Mouse (Mus musculus) midbrain, postnatal 0 days (tissue): Measurements from ENCODE around the gene Olfr1359. TPM values are rescaled to one million over a fixed set of nuclear protein-coding genes. Genes with fewer than 3 reads are reported as not detected.
A peak's percentile ranks its signal among the peaks of the same experiment; 100 is the strongest.
"Not testable (repeated sequence)": the region's sequence is repeated elsewhere in the genome, so short reads cannot be mapped to it uniquely, and the experiment has no call there.

Experiments
- ATAC-seq: fragments of 200-750 bp; cut with Nextera tagmentation; 2 replicates; pipeline ENCODE4 v1.8.0; 2017; ENCODE audit warnings: moderate number of reproducible peaks, mild to moderate bottlenecking, moderate TSS enrichment, moderate library complexity; ENCODE audit not compliant: low FRiP score
- DNase-seq: peaks from one replicate; pipeline ENCODE4 v3.0.0-alpha.2; 2015; ENCODE audit warnings: low spot score
- H3K27ac ChIP-seq: fragments of 300-500 bp; sonication (generic); 2 replicates; pipeline ENCODE4 v1.5.1; 2014; ENCODE audit warnings: low read depth, mild to moderate bottlenecking, low read length, mixed read lengths
- H3K27me3 ChIP-seq: fragments of 300-500 bp; sonication (generic); 2 replicates; pipeline ENCODE4 v1.6.1; 2014; ENCODE audit warnings: low read length, control low read depth, mixed read lengths; ENCODE audit not compliant: insufficient read depth
- H3K36me3 ChIP-seq: fragments of 300-500 bp; sonication (generic); 2 replicates; pipeline ENCODE4 v1.6.1; 2014; ENCODE audit warnings: low read length, control low read depth, mixed read lengths; ENCODE audit not compliant: insufficient read depth
- H3K4me1 ChIP-seq: fragments of 300-500 bp; sonication (generic); 2 replicates; pipeline ENCODE4 v1.6.1; 2014; ENCODE audit warnings: mild to moderate bottlenecking, control low read depth, antibody characterized with exemption, low read length, mixed read lengths; ENCODE audit not compliant: insufficient read depth
- H3K4me2 ChIP-seq: fragments of 300-500 bp; sonication (generic); 2 replicates; pipeline ENCODE4 v1.6.1; 2014; ENCODE audit warnings: low read depth, mild to moderate bottlenecking, low read length, mixed read lengths; ENCODE audit not compliant: poor library complexity, severe bottlenecking
- H3K4me3 ChIP-seq: fragments of 300-500 bp; sonication (generic); 2 replicates; pipeline ENCODE4 v1.5.1; 2014; ENCODE audit warnings: low read depth, mild to moderate bottlenecking, low read length, moderate library complexity
- H3K9ac ChIP-seq: fragments of 300-500 bp; sonication (generic); replicated peaks from 2 replicates; pipeline ENCODE4 v1.6.1; 2014; ENCODE audit warnings: mild to moderate bottlenecking, low read length, moderate library complexity, mixed read lengths; ENCODE audit not compliant: poor library complexity, severe bottlenecking
- H3K9me3 ChIP-seq: fragments of 300-500 bp; sonication (generic); 2 replicates; pipeline ENCODE4 v1.6.1; 2016; ENCODE audit warnings: low read length, control low read depth
- CTCF ChIP-seq: IDR thresholded peaks from 2 replicates; pipeline ENCODE4 v1.5.1; 2016; ENCODE audit warnings: antibody characterized with exemption, mild to moderate bottlenecking
- WGBS: fragments of 180-500 bp; shearing (Covaris S2); extraction: QIAGEN DNeasy Blood & Tissue Kit; methylation state at CpG from one replicate; pipeline ENCODE4 v1.1.7; 2014; 5-methylcytosine and 5-hydroxymethylcytosine counted together
- polyA plus RNA-seq: library from polyadenylated mRNA; unstranded; fragments of >200 nt; fragmentation: Nextera tagmentation; extraction: Ambion mirVana; gene quantifications from 2 replicates; pipeline ENCODE4 v1.2.1, GENCODE M21; 2015
- total RNA-seq: library from RNA; depleted of rRNA; stranded (reverse); fragments of >200 nt; gene quantifications from 2 replicates; pipeline ENCODE4 v1.2.3, GENCODE M21; 2014

The Olfr1359 gene
- total and polyA plus RNA-seq, 2 experiments from 2014 or later = not detected

GRCm38 (mm10) chr13:21711698-21712097, 13.8 kb downstream of the Olfr1359 start:
- Histone ChIP-seq H3K36me3 (no peaks in the 10 kb centered on the region), H3K4me3 (peak overlapping the region; percentile 72), H3K9me3 (no peaks in the 10 kb centered on the region), H3K9ac (no peak overlapping the region), H3K4me2 (peak overlapping the region; percentile 61), H3K27ac (no peak overlapping the region), H3K27me3 (no peaks in the 10 kb centered on the region), H3K4me1 (peaks cover under 1% of the 10 kb centered on the region; the same call in 1 of the 2 replicates)
- 24% methylated on average over 4 of the region's 4 CpGs for WGBS
- no peak for TF ChIP-seq CTCF
- ATAC-seq (no peak), DNase-seq (no peak)

DNA sequence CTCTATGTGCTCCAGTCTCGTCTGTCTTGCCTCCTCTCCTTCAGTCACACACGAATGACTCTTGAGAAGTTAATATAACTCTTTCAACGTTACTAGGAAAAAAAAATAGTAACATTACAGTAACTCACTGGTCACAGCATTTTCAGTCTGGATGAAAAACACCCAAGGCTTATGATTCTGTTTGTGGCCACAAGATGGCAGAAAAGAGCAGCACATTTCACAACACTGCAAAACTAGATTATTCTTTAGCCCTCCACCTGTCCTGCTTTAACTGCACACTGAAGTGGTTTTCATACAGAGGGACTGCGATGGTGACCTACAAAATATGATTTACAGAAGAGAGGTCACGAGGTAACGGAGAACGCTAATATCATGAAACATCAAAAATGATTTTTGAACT, 16.8 kb downstream of the Olfr1359 start:
- Histone ChIP-seq H3K9ac (no peak overlapping the region), H3K9me3 (no peaks in the 10 kb centered on the region), H3K27me3 (no peaks in the 10 kb centered on the region), H3K4me2 (peak overlapping the region; percentile 73), H3K4me3 (peak overlapping the region; percentile 38), H3K36me3 (no peaks in the 10 kb centered on the region), H3K27ac (no peak overlapping the region), H3K4me1 (peaks cover 2% of the 10 kb centered on the region)
- under 1% methylated on average over 7 of the region's 7 CpGs for WGBS
- peak; percentile 95 for TF ChIP-seq CTCF
- ATAC-seq = no peak
- peak; percentile 67 for DNase-seq

DNA sequence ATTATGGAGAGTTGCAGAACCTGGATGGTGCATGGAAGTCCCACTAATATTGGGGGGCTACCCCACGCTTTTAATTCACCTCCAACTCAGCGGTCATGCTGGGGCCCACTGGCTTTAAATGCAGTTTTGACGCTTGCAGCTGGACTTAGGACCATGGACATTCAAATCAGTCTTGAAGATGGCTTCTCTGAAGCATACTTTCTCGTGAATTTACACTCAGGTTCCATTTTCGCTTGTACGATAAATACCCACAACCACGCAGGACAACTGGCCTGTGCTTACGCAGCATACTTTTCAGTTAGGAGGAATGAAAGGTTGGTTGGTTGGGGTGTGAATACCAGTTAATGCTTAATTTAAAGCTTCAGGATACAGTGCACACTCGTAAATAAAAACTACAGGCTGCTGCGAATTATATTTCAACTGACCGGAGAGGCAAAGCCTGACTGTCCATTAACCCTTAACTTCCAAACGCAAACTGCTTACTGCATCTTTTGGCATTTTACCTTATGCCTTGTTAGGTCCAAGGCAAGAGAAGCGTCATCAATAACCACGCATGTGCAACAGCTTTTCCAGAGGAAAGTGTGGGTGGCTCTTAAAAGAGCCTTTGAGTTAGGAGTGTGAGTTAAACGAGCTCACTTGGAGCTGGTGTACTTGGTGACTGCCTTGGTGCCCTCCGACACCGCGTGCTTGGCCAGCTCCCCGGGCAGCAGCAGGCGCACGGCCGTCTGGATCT, 17.4 kb downstream of the Olfr1359 start:
- under 1% methylated on average over 22 of the region's 22 CpGs for WGBS
- peak overlapping the region; percentile 38 for H3K4me3 ChIP-seq
- peak overlapping the region; percentile 73 for H3K4me2 ChIP-seq
- TF ChIP-seq CTCF = no peak
- 0 out of 2 replicates have a peak overlapping the region, but pooled peaks have one; percentile 19 for H3K9ac ChIP-seq
- H3K36me3 ChIP-seq = no peaks in the 10 kb centered on the region
- no peaks in the 10 kb centered on the region for H3K9me3 ChIP-seq
- ATAC-seq (no peak), DNase-seq (no peak)
- peaks cover 2% of the 10 kb centered on the region for H3K4me1 ChIP-seq
- H3K27me3 ChIP-seq = no peaks in the 10 kb centered on the region
- H3K27ac ChIP-seq = 0 out of 2 replicates have a peak overlapping the region, but pooled peaks have one; percentile 51

DNA sequence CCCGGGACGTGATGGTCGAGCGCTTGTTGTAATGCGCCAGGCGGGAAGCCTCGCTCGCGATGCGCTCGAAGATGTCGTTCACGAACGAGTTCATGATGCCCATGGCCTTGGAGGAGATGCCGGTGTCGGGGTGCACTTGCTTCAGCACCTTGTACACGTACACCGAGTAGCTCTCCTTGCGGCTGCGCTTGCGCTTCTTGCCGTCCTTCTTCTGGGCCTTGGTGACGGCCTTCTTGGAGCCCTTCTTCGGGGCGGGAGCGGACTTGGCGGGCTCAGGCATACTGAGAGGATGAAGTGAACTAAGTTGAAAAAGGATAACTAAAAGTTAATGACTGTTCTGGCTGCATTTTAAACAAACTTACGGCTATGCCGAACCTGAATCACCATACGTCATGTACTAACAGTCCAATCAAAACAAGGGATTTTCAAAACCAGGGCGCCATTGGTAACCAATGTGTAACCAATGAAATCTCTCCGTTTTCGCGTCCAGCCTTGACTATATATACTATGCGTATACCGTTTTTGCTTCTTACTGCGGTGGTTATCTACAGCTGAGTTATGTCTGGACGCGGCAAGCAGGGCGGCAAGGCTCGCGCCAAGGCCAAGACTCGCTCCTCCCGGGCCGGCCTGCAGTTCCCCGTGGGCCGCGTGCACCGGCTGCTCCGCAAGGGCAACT, 18.1 kb downstream of the Olfr1359 start, which contains the start of the genes Hist1h2bl and Hist1h2ai:
TSS of gene Hist1h2bl (minus strand) at position 280 of the 676 bp plus-strand sequence.
TSS of gene Hist1h2ai (plus strand) at position 559 of the 676 bp plus-strand sequence.
- Histone ChIP-seq H3K4me3 (peak within 1 kb of the TSS; percentile 38), H3K9ac (peak within 1 kb of the TSS; percentile 50; the same call in 1 of the 2 replicates), H3K4me2 (peak within 1 kb of the TSS; percentile 73), H3K27ac (peak within 1 kb of the TSS; percentile 71)
- ATAC-seq = peak; percentile 96
- not testable (repeated sequence) for H3K9me3 ChIP-seq, H3K4me1 ChIP-seq, H3K27me3 ChIP-seq, H3K36me3 ChIP-seq
- DNase-seq = peak; percentile 98
- WGBS = under 1% methylated on average over 24 of the region's 50 CpGs

GRCm38 (mm10) chr13:21716540-21717391, 18.9 kb downstream of the Olfr1359 start:
- not testable (repeated sequence) for H3K27me3 ChIP-seq, DNase-seq
- H3K27ac ChIP-seq = peak overlapping the region; percentile 71

DNA sequence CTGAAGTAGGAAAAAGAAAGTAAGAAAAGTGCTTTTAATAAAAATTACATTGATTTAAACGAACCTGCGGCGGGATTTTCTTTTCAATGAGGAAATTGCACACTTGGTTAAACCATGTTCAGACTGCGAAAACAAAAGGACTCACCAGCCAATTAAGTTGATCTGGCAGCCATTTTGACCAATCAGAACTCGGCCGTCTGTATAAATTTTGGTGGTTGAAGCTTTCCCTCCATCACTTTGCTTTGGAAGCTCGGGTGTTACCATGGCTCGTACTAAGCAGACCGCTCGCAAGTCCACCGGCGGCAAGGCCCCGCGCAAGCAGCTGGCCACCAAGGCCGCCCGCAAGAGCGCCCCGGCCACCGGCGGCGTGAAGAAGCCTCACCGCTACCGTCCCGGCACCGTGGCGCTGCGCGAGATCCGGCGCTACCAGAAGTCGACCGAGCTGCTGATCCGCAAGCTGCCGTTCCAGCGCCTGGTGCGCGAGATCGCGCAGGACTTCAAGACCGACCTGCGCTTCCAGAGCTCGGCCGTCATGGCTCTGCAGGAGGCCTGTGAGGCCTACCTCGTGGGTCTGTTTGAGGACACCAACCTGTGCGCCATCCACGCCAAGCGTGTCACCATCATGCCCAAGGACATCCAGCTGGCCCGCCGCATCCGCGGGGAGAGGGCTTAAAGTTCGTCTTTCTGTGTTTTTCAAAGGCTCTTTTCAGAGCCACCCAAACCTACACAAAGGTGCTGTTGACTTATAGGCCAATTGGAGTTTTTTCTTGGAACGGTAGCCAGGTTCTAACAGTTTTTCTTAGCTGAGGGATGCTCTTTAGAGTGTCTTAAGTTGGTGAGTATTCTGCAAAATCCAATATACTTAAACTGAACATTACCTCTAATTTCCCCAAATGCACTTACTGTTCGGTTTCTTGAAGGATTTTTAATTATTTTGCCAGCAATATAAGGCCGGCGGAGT, 19.8 kb downstream of the Olfr1359 start, which contains the start of gene Hist1h3h:
TSS of gene Hist1h3h (plus strand) at position 263 of the 961 bp plus-strand sequence.
- ATAC-seq (peak; percentile 45), DNase-seq (peak; percentile 96)
- H3K9me3 ChIP-seq, H3K36me3 ChIP-seq, H3K27me3 ChIP-seq, H3K4me1 ChIP-seq: not testable (repeated sequence)
- Histone ChIP-seq H3K27ac (peak within 1 kb of the TSS; percentile 71), H3K4me2 (peak within 1 kb of the TSS; percentile 73), H3K4me3 (peak within 1 kb of the TSS; percentile 38), H3K9ac (peak within 1 kb of the TSS; percentile 50; the same call in 1 of the 2 replicates)
- whole genome bisulfite sequencing = under 1% methylated on average over 24 of the region's 56 CpGs

More at GRCm38 (mm10) chr13:21716540-21717391, 18.9 kb downstream of the Olfr1359 start:
- Histone ChIP-seq H3K4me3 (peak overlapping the region; percentile 38), H3K9ac (peak overlapping the region; percentile 50; the same call in 1 of the 2 replicates), H3K4me2 (peak overlapping the region; percentile 73)
- H3K9me3 ChIP-seq, H3K4me1 ChIP-seq, H3K36me3 ChIP-seq: not testable (repeated sequence)
- ATAC-seq = peak; percentile 50
- under 1% methylated on average over 10 of the region's 38 CpGs for WGBS
